ENCODE assay signal across 8 mouse cellular contexts in the genomic region with DNA sequence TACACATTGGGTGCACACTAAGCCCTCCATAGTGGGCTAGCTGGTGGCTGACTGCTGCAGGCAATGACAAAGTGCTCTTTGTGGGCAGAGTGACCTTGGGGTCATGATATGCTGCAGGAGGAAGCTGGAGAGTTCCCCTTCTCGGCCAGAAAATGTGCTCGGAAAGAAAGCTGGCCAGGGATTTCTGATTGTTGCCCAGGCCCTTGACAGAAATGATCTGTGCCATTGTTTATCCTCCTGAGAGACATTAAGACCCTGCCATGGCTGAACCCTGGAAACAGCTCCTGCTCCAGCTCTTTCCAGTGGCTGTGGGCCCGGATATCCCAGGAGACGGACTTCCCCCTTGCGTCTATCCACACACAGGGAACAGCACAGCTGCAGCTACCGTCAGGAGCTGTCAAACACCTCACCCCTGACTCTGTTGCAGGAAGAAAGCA. TPM values are rescaled to one million over a fixed set of nuclear protein-coding genes. Genes with fewer than 3 reads are reported as not detected.
DNase-seq lines count a peak whose midpoint lies in the region; ATAC-seq and TF ChIP-seq lines count a peak whose summit lies in the region.

No protein-coding gene starts in this region.

- TF ChIP-seq CTCF in lung, embryonic 14.5 days (IDR thresholded peaks at IDR 0.05; ENCODE audit: low read depth) = no peak

- H3K4me2 ChIP-seq in lung, embryonic 14.5 days = 0 out of 2 replicates have a peak overlapping the region, but pooled peaks have one; percentile 8
- no peak overlapping the region; the same call in 1 of the 2 replicates for H3K4me2 ChIP-seq in hindbrain, embryonic 11.5 days (replicated peaks; ENCODE audit: low read depth, low read length)
- H3K4me2 ChIP-seq in liver, embryonic 11.5 days = peak overlapping the region; percentile 9; the same call in 1 of the 2 replicates
- no peak overlapping the region for H3K4me2 ChIP-seq in neural tube, embryonic 14.5 days (ENCODE audit: low read depth, low read length)

- H3K27me3 ChIP-seq in lung, embryonic 14.5 days (ENCODE audit: insufficient read depth, low read length) = no peaks in the 10 kb centered on the region
- H3K27me3 ChIP-seq in hindbrain, embryonic 11.5 days (ENCODE audit: control insufficient read depth, insufficient read depth, low read length) = peaks cover 21% of the 10 kb centered on the region
- peaks cover 11% of the 10 kb centered on the region for H3K27me3 ChIP-seq in liver, embryonic 11.5 days (replicated peaks; ENCODE audit: control insufficient read depth, insufficient read depth, low read length)
- no peaks in the 10 kb centered on the region for H3K27me3 ChIP-seq in neural tube, embryonic 14.5 days (ENCODE audit: control insufficient read depth, insufficient read depth, low read length)

- 17% methylated on average over 6 of the region's 6 CpGs for WGBS in lung, embryonic 14.5 days
- WGBS in hindbrain, embryonic 11.5 days = 14% methylated on average over 6 of the region's 6 CpGs
- 19% methylated on average over 6 of the region's 6 CpGs for WGBS in liver, embryonic 11.5 days
- WGBS in neural tube, embryonic 14.5 days = 16% methylated on average over 6 of the region's 6 CpGs

- no peak overlapping the region for H3K9ac ChIP-seq in lung, embryonic 14.5 days
- H3K9ac ChIP-seq in hindbrain, embryonic 11.5 days (ENCODE audit: low read depth, low read length) = no peak overlapping the region
- no peak overlapping the region for H3K9ac ChIP-seq in liver, embryonic 11.5 days (ENCODE audit: low read depth, low read length)
- no peak overlapping the region for H3K9ac ChIP-seq in neural tube, embryonic 14.5 days (replicated peaks; ENCODE audit: low read depth, low read length)

- H3K36me3 ChIP-seq in lung, embryonic 14.5 days (ENCODE audit: insufficient read depth) = peaks cover 93% of the 10 kb centered on the region
- H3K36me3 ChIP-seq in hindbrain, embryonic 11.5 days (ENCODE audit: control insufficient read depth, insufficient read depth, low read length) = peaks cover 20% of the 10 kb centered on the region
- H3K36me3 ChIP-seq in liver, embryonic 11.5 days (ENCODE audit: control insufficient read depth, insufficient read depth, low read length) = peaks cover 5% of the 10 kb centered on the region; the same call in 1 of the 2 replicates
- peaks cover 83% of the 10 kb centered on the region for H3K36me3 ChIP-seq in neural tube, embryonic 14.5 days (ENCODE audit: control insufficient read depth, insufficient read depth, low read length)

- no peak overlapping the region for H3K4me3 ChIP-seq in lung, embryonic 14.5 days (ENCODE audit: low read depth, low read length)
- H3K4me3 ChIP-seq in hindbrain, embryonic 11.5 days (ENCODE audit: low read depth, low read length) = no peak overlapping the region
- no peak overlapping the region for H3K4me3 ChIP-seq in liver, embryonic 11.5 days (ENCODE audit: low read depth, low read length)
- no peak overlapping the region for H3K4me3 ChIP-seq in neural tube, embryonic 14.5 days (ENCODE audit: low read depth, low read length)

- no peak for ATAC-seq in lung, embryonic 14.5 days (ENCODE audit: insufficient read depth)
- peak; percentile 59 for ATAC-seq in hindbrain, embryonic 11.5 days (ENCODE audit: low FRiP score)
- peak; percentile 36; the same call in 1 of the 2 replicates for ATAC-seq in liver, embryonic 11.5 days (replicated peaks; ENCODE audit: low FRiP score)
- ATAC-seq in neural tube, embryonic 14.5 days (ENCODE audit: low read depth) = peak; percentile 5; the same call in 1 of the 2 replicates

- H3K27ac ChIP-seq in lung, embryonic 14.5 days (ENCODE audit: low read depth) = peak overlapping the region; percentile 32; the same call in 1 of the 2 replicates
- peak overlapping the region; percentile 12 for H3K27ac ChIP-seq in hindbrain, embryonic 11.5 days (ENCODE audit: low read depth, low read length)
- no peak overlapping the region for H3K27ac ChIP-seq in liver, embryonic 11.5 days (ENCODE audit: low read depth, low read length)
- peak overlapping the region; percentile 40 for H3K27ac ChIP-seq in neural tube, embryonic 14.5 days (ENCODE audit: low read depth, low read length)

- H3K9me3 ChIP-seq in lung, embryonic 14.5 days (ENCODE audit: low read depth, low read length) = no peaks in the 10 kb centered on the region
- no peaks in the 10 kb centered on the region for H3K9me3 ChIP-seq in hindbrain, embryonic 11.5 days (ENCODE audit: control insufficient read depth, low read length)
- no peaks in the 10 kb centered on the region for H3K9me3 ChIP-seq in liver, embryonic 11.5 days (ENCODE audit: control insufficient read depth, low read length)
- H3K9me3 ChIP-seq in neural tube, embryonic 14.5 days (ENCODE audit: control insufficient read depth, low read length) = no peaks in the 10 kb centered on the region

- peak; percentile 51 for DNase-seq in lung, embryonic 14.5 days
- DNase-seq in lung, postnatal 25 days (ENCODE audit: low spot score) = no peak
- peak; percentile 49 for DNase-seq in hindbrain, embryonic 11.5 days (ENCODE audit: low spot score)
- no peak for DNase-seq in liver, embryonic 11.5 days (ENCODE audit: low spot score)
- DNase-seq in testis, postnatal 10 days (ENCODE audit: low spot score) = no peak
- DNase-seq in adrenal gland, adult 8-10 months = no peak
- DNase-seq in urinary bladder, adult 18-20 months (ENCODE audit: low spot score in 2 of 2) = no peak

- no peaks in the 10 kb centered on the region for H3K4me1 ChIP-seq in lung, embryonic 14.5 days (ENCODE audit: insufficient read depth)
- H3K4me1 ChIP-seq in hindbrain, embryonic 11.5 days (replicated peaks; ENCODE audit: control insufficient read depth, insufficient read depth, low read length) = peaks cover 8% of the 10 kb centered on the region; the same call in 1 of the 2 replicates
- no peaks in the 10 kb centered on the region; the same call in 1 of the 2 replicates for H3K4me1 ChIP-seq in liver, embryonic 11.5 days (replicated peaks; ENCODE audit: control insufficient read depth, insufficient read depth, low read length)
- peaks cover 19% of the 10 kb centered on the region for H3K4me1 ChIP-seq in neural tube, embryonic 14.5 days (ENCODE audit: control insufficient read depth, insufficient read depth, low read length)

RNA-seq across cellular contexts. Expression of gene Tpp1, which starts 15.7 kb away (rescaled TPM):
- 73.7 and 78.2 TPM in 2 replicates for polyA plus RNA-seq in lung, embryonic 14.5 days (2014; fragmentation: Nextera tagmentation; extraction: Ambion mirVana)
- polyA plus RNA-seq in hindbrain, embryonic 11.5 days (2014; fragmentation: Nextera tagmentation; extraction: Ambion mirVana) = 43.3 and 51.5 TPM in 2 replicates
- 77.3 and 80.0 TPM in 2 replicates for polyA plus RNA-seq in liver, embryonic 11.5 days (2014; fragmentation: Nextera tagmentation; extraction: Ambion mirVana)
- 39.2 and 52.7 TPM in 2 replicates for polyA plus RNA-seq in neural tube, embryonic 14.5 days (2014; fragmentation: Nextera tagmentation; extraction: Ambion mirVana)
- 100 to 1,000 TPM; 121 to 139 (median 132) TPM for total RNA-seq in adrenal gland, adult 8-10 months (2022)

RNA-seq across cellular contexts. Expression of gene Dchs1, which starts 19.7 kb away (rescaled TPM):
- 17.7 and 20.7 TPM in 2 replicates for polyA plus RNA-seq in lung, embryonic 14.5 days (2014; fragmentation: Nextera tagmentation; extraction: Ambion mirVana)
- polyA plus RNA-seq in hindbrain, embryonic 11.5 days (2014; fragmentation: Nextera tagmentation; extraction: Ambion mirVana) = 15.0 and 17.7 TPM in 2 replicates
- polyA plus RNA-seq in liver, embryonic 11.5 days (2014; fragmentation: Nextera tagmentation; extraction: Ambion mirVana) = 5.0 and 5.8 TPM in 2 replicates
- 20.7 and 20.8 TPM in 2 replicates for polyA plus RNA-seq in neural tube, embryonic 14.5 days (2014; fragmentation: Nextera tagmentation; extraction: Ambion mirVana)
- total RNA-seq in adrenal gland, adult 8-10 months (2022) = 1 to 10 TPM; 7.4 to 9.8 (median 8.7) TPM

RNA-seq across cellular contexts. Expression of gene Taf10, which starts 23.6 kb away (rescaled TPM):
- polyA plus RNA-seq in lung, embryonic 14.5 days (2014; fragmentation: Nextera tagmentation; extraction: Ambion mirVana) = 175 and 192 TPM in 2 replicates
- polyA plus RNA-seq in hindbrain, embryonic 11.5 days (2014; fragmentation: Nextera tagmentation; extraction: Ambion mirVana) = 175 and 191 TPM in 2 replicates
- 229 and 244 TPM in 2 replicates for polyA plus RNA-seq in liver, embryonic 11.5 days (2014; fragmentation: Nextera tagmentation; extraction: Ambion mirVana)
- 118 and 120 TPM in 2 replicates for polyA plus RNA-seq in neural tube, embryonic 14.5 days (2014; fragmentation: Nextera tagmentation; extraction: Ambion mirVana)
- total RNA-seq in adrenal gland, adult 8-10 months (2022) = 100 to 1,000 TPM; 198 to 224 (median 207) TPM

RNA-seq across cellular contexts. Expression of gene Rrp8, which starts 30.6 kb away (rescaled TPM):
- 45.2 and 48.9 TPM in 2 replicates for polyA plus RNA-seq in lung, embryonic 14.5 days (2014; fragmentation: Nextera tagmentation; extraction: Ambion mirVana)
- polyA plus RNA-seq in hindbrain, embryonic 11.5 days (2014; fragmentation: Nextera tagmentation; extraction: Ambion mirVana) = 33.1 and 44.1 TPM in 2 replicates
- 42.3 and 52.3 TPM in 2 replicates for polyA plus RNA-seq in liver, embryonic 11.5 days (2014; fragmentation: Nextera tagmentation; extraction: Ambion mirVana)
- polyA plus RNA-seq in neural tube, embryonic 14.5 days (2014; fragmentation: Nextera tagmentation; extraction: Ambion mirVana) = 22.9 and 28.5 TPM in 2 replicates
- total RNA-seq in adrenal gland, adult 8-10 months (2022) = 10 to 100 TPM; 18.3 to 29.6 (median 22.0) TPM

RNA-seq across cellular contexts. Expression of gene Ilk, which starts 31.4 kb away (rescaled TPM):
- 372 and 377 TPM in 2 replicates for polyA plus RNA-seq in lung, embryonic 14.5 days (2014; fragmentation: Nextera tagmentation; extraction: Ambion mirVana)
- 252 and 264 TPM in 2 replicates for polyA plus RNA-seq in hindbrain, embryonic 11.5 days (2014; fragmentation: Nextera tagmentation; extraction: Ambion mirVana)
- polyA plus RNA-seq in liver, embryonic 11.5 days (2014; fragmentation: Nextera tagmentation; extraction: Ambion mirVana) = 221 and 231 TPM in 2 replicates
- polyA plus RNA-seq in neural tube, embryonic 14.5 days (2014; fragmentation: Nextera tagmentation; extraction: Ambion mirVana) = 182 and 227 TPM in 2 replicates
- total RNA-seq in adrenal gland, adult 8-10 months (2022) = 100 to 1,000 TPM; 127 to 155 (median 137) TPM

Comparison
In these comparisons a context has a peak if more than half of its experiments do, and no peak if none do; other contexts are left out.
1. DNase-seq: peak in lung, embryonic 14.5 days (single experiment) and hindbrain, embryonic 11.5 days (single experiment); none in lung, postnatal 25 days (single experiment), liver, embryonic 11.5 days (single experiment), testis, postnatal 10 days (single experiment), adrenal gland, adult 8-10 months (single experiment) and urinary bladder, adult 18-20 months (0 of 2).
2. H3K4me2 ChIP-seq: peak in lung, embryonic 14.5 days (single experiment) and liver, embryonic 11.5 days (single experiment); none in hindbrain, embryonic 11.5 days (single experiment) and neural tube, embryonic 14.5 days (single experiment).